ENCODE assay signal across 7 mouse cellular contexts in genomic region chr8:35205536-35205935, GRCm38 (mm10).
DNase-seq lines count a peak whose midpoint lies in the region; ATAC-seq and TF ChIP-seq lines count a peak whose summit lies in the region.

No protein-coding gene starts in this region.

- peak overlapping the region; percentile 55 for H3K4me2 ChIP-seq in heart, embryonic 12.5 days
- H3K4me2 ChIP-seq in stomach, postnatal 0 days (replicated peaks; ENCODE audit: low read depth) = peak overlapping the region; percentile 21

- H3K4me1 ChIP-seq in heart, embryonic 12.5 days (replicated peaks) = peaks cover 41% of the 10 kb centered on the region
- 0 out of 2 replicates have a peak, but pooled peaks cover 11% of the 10 kb centered on the region for H3K4me1 ChIP-seq in stomach, postnatal 0 days (replicated peaks; ENCODE audit: control insufficient read depth, insufficient read depth)

- peak overlapping the region; percentile 78; the same call in 1 of the 2 replicates for H3K27ac ChIP-seq in heart, embryonic 12.5 days (ENCODE audit: poor library complexity, severe bottlenecking)
- H3K27ac ChIP-seq in stomach, postnatal 0 days (replicated peaks) = peak overlapping the region; percentile 36; the same call in 1 of the 2 replicates

- no peaks in the 10 kb centered on the region for H3K27me3 ChIP-seq in heart, embryonic 12.5 days (replicated peaks)
- H3K27me3 ChIP-seq in stomach, postnatal 0 days (ENCODE audit: control insufficient read depth, insufficient read depth, low read length) = no peaks in the 10 kb centered on the region

- DNase-seq in CD8-positive naive resting alpha-beta T cell, adult 2 months (ENCODE audit: low read depth in 2 of 2, low spot score in 2 of 2) = peak; percentile 4 to 23
- DNase-seq in MN1 (ENCODE audit: low spot score) = peak; percentile 84
- peak; percentile 17 for DNase-seq in cerebellum, adult 9-11 months
- peak; percentile 72 for DNase-seq in kidney, postnatal 14 days
- peak; percentile 81 for DNase-seq in lung, postnatal 36 days
- peak; percentile 84 for DNase-seq in stomach, postnatal 0 days (ENCODE audit: low spot score)

- TF ChIP-seq EP300 in stomach, postnatal 0 days (optimal IDR thresholded peaks at IDR 0.05) = no peak

- H3K4me3 ChIP-seq in heart, embryonic 12.5 days = peak overlapping the region; percentile 23
- no peak overlapping the region for H3K4me3 ChIP-seq in stomach, postnatal 0 days (ENCODE audit: low read depth, low read length)

- WGBS in heart, embryonic 12.5 days = 10% methylated on average over 8 of the region's 8 CpGs
- 12% methylated on average over 8 of the region's 8 CpGs for WGBS in stomach, postnatal 0 days

- H3K9ac ChIP-seq in heart, embryonic 12.5 days = peak overlapping the region; percentile 45
- H3K9ac ChIP-seq in stomach, postnatal 0 days (ENCODE audit: low read length) = no peak overlapping the region

- ATAC-seq in heart, embryonic 12.5 days (ENCODE audit: insufficient number of reproducible peaks, low FRiP score) = no peak
- ATAC-seq in stomach, postnatal 0 days (ENCODE audit: low FRiP score, low TSS enrichment) = peak; percentile 56

- peak; percentile 79 for TF ChIP-seq CTCF in stomach, postnatal 0 days (IDR thresholded peaks at IDR 0.05; ENCODE audit: low read depth)

- no peaks in the 10 kb centered on the region for H3K9me3 ChIP-seq in heart, embryonic 12.5 days (replicated peaks)
- no peaks in the 10 kb centered on the region for H3K9me3 ChIP-seq in stomach, postnatal 0 days (ENCODE audit: control insufficient read depth, low read length)

- H3K36me3 ChIP-seq in heart, embryonic 12.5 days = no peaks in the 10 kb centered on the region
- H3K36me3 ChIP-seq in stomach, postnatal 0 days (ENCODE audit: control insufficient read depth, insufficient read depth, low read length) = no peaks in the 10 kb centered on the region

Comparison
In these comparisons a context has a peak if more than half of its experiments do, and no peak if none do; other contexts are left out.
1. DNase-seq: peak in every context shown above with its lines; median percentile 84 in MN1; 84 in stomach, postnatal 0 days; 81 in lung, postnatal 36 days; 72 in kidney, postnatal 14 days; 17 in cerebellum, adult 9-11 months; 14 in CD8-positive naive resting alpha-beta T cell, adult 2 months.